Mouse (Mus musculus) left cerebral cortex, postnatal 10 days (tissue): ENCODE results near the gene Dgke. TPM values are rescaled to one million over a fixed set of nuclear protein-coding genes. Genes with fewer than 3 reads are reported as not detected.
"Not testable (repeated sequence)": the region's sequence is repeated elsewhere in the genome, so short reads cannot be mapped to it uniquely, and the experiment has no call there.

Experiments used
- DNase-seq, 2 experiments: peaks; one replicate each; pipeline ENCODE4 v3.0.0; 2021 to 2022; ENCODE audit warnings: low spot score in 2 of 2, mixed read lengths in 1 of 2; ENCODE audit errors: extremely low spot score in 1 of 2
- intact Hi-C: fragments of 180-260 bp; cut with DNase I; formaldehyde crosslinking; loops from one replicate; pipeline ENCODE4 v1.15.1; 2025
- total RNA-seq, 2 experiments: library from RNA; stranded (reverse); gene quantifications; 2 replicates each; pipeline ENCODE4 v1.2.3; 2021

Dgke gene
- total RNA-seq, 2 experiments from 2014 or later: 42.4 to 42.9 TPM

GRCm38 (mm10) chr11:89055931-89056690 lies 10.5 kb downstream of the Dgke start:
- intact Hi-C loops: no loop called here
- DNase-seq: no peak

GRCm38 (mm10) chr11:89051767-89052166 lies 14.9 kb downstream of the Dgke start:
- no peak for DNase-seq
- intact Hi-C loops: no loop called here

GRCm38 (mm10) chr11:89046021-89046420 lies 20.6 kb downstream of the Dgke start:
- intact Hi-C loops: no loop called here
- DNase-seq: no peak

- intact Hi-C loops, DNase-seq: not testable (repeated sequence)
Observed at GRCm38 (mm10) chr11:89045501-89045900, 21.1 kb downstream of the Dgke start.

- intact Hi-C loops: no loop called here
- no peak for DNase-seq
Observed at GRCm38 (mm10) chr11:89043046-89043445, 23.6 kb downstream of the Dgke start.

- intact Hi-C loops, DNase-seq: not testable (repeated sequence)
Observed at GRCm38 (mm10) chr11:89041073-89041472, 25.6 kb downstream of the Dgke start.

GRCm38 (mm10) chr11:89039325-89039724 lies 27.3 kb downstream of the Dgke start:
- intact Hi-C loops: loop anchor here (5.0 kb wide), 1 partner anchor 52 kb away; no protein-coding TSS in a partner anchor
- peak in 1 of 2 experiments; percentile 68 for DNase-seq

- DNase-seq: no peak
- intact Hi-C loops: loop anchor here (5.0 kb wide), 1 partner anchor 51 kb away; no protein-coding TSS in a partner anchor
Observed at GRCm38 (mm10) chr11:89038496-89038895, 28.2 kb downstream of the Dgke start.

GRCm38 (mm10) chr11:89035552-89035951 lies 31.1 kb downstream of the Dgke start:
- no peak for DNase-seq
- intact Hi-C loops: loop anchor here (5.0 kb wide), 1 partner anchor 48 kb away; no protein-coding TSS in a partner anchor

- intact Hi-C loops: no loop called here
Observed at GRCm38 (mm10) chr11:89034592-89034991, 32.1 kb downstream of the Dgke start.

GRCm38 (mm10) chr11:89031189-89031588 lies 35.5 kb downstream of the Dgke start:
- no peak for DNase-seq
- intact Hi-C loops: no loop called here

More at GRCm38 (mm10) chr11:89034592-89034991, 32.1 kb downstream of the Dgke start:
- no peak for DNase-seq

GRCm38 (mm10) chr11:89030552-89030951 lies 36.1 kb downstream of the Dgke start:
- no peak for DNase-seq
- intact Hi-C loops: no loop called here

- DNase-seq: peak in 1 of 2 experiments; percentile 40
- intact Hi-C loops: no loop called here
Observed at GRCm38 (mm10) chr11:89028871-89029405, 37.7 kb downstream of the Dgke start.

GRCm38 (mm10) chr11:89027955-89028361 lies 38.7 kb downstream of the Dgke start:
- peak in 1 of 2 experiments; percentile 63 for DNase-seq
- intact Hi-C loops: no loop called here

GRCm38 (mm10) chr11:89026117-89026516 lies 40.5 kb downstream of the Dgke start:
- DNase-seq: no peak
- intact Hi-C loops: no loop called here

- intact Hi-C loops: no loop called here
- no peak for DNase-seq
Observed at GRCm38 (mm10) chr11:89025603-89026002, 41.0 kb downstream of the Dgke start.

- intact Hi-C loops: no loop called here
- DNase-seq: peak; percentile 21 to 92
Observed at GRCm38 (mm10) chr11:89024181-89024881, 42.3 kb downstream of the Dgke start.

GRCm38 (mm10) chr11:89023477-89023876 lies 43.2 kb downstream of the Dgke start:
- intact Hi-C loops: no loop called here
- no peak for DNase-seq

- no peak for DNase-seq
- intact Hi-C loops: no loop called here
Observed at GRCm38 (mm10) chr11:89022120-89022731, 44.4 kb downstream of the Dgke start.
